Mouse (Mus musculus) ES-Bruce4 (cell line): ENCODE measurements at regions not wholly inside any gene's neighbourhood (a gene's known extent, or its start where the extent isn't known, plus 50 kb on each side); places are given as distances from the start of the nearest gene placed in this dataset.

Experiments used
- H3K27ac ChIP-seq: 2 replicates; pipeline ENCODE4 v1.5.1; 2012; ENCODE audit warnings: low read length, inconsistent platforms; ENCODE audit not compliant: insufficient read depth
- H3K27me3 ChIP-seq: 2 replicates; pipeline ENCODE4 v1.6.1; 2012; ENCODE audit warnings: mild to moderate bottlenecking, low read length, inconsistent platforms; ENCODE audit not compliant: control insufficient read depth, poor library complexity, insufficient read depth, severe bottlenecking
- H3K36me3 ChIP-seq: 2 replicates; pipeline ENCODE4 v1.6.1; 2012; ENCODE audit warnings: inconsistent platforms, mild to moderate bottlenecking, low read length, moderate library complexity; ENCODE audit not compliant: control insufficient read depth, poor library complexity, insufficient read depth, severe bottlenecking
- H3K4me1 ChIP-seq: one replicate; pipeline ENCODE4 v1.8.1; 2011; ENCODE audit warnings: low read length; ENCODE audit not compliant: control insufficient read depth, insufficient read depth
- H3K4me3 ChIP-seq: 2 replicates; pipeline ENCODE4 v1.5.1; 2011; ENCODE audit warnings: low read depth, mild to moderate bottlenecking, low read length
- H3K9ac ChIP-seq: 2 replicates; pipeline ENCODE4 v1.6.1; 2012; ENCODE audit warnings: low read depth, mild to moderate bottlenecking, inconsistent platforms; ENCODE audit not compliant: poor library complexity, severe bottlenecking
- H3K9me3 ChIP-seq: replicated peaks from 2 replicates; pipeline ENCODE4 v1.6.1; 2012; ENCODE audit warnings: mild to moderate bottlenecking, low read length, inconsistent platforms; ENCODE audit not compliant: control insufficient read depth, poor library complexity, insufficient read depth, severe bottlenecking
- CTCF ChIP-seq: IDR thresholded peaks from one replicate; pipeline ENCODE4 v1.8.1; 2011; ENCODE audit warnings: low read depth, low read length
- EP300 ChIP-seq: IDR thresholded peaks from 2 replicates; pipeline ENCODE4 v1.6.1; 2011; ENCODE audit warnings: low read depth, low read length; ENCODE audit not compliant: insufficient read depth
- POLR2A ChIP-seq: IDR thresholded peaks from one replicate; pipeline ENCODE4 v1.8.1; 2011; ENCODE audit warnings: low read length; ENCODE audit not compliant: insufficient read depth

DNA sequence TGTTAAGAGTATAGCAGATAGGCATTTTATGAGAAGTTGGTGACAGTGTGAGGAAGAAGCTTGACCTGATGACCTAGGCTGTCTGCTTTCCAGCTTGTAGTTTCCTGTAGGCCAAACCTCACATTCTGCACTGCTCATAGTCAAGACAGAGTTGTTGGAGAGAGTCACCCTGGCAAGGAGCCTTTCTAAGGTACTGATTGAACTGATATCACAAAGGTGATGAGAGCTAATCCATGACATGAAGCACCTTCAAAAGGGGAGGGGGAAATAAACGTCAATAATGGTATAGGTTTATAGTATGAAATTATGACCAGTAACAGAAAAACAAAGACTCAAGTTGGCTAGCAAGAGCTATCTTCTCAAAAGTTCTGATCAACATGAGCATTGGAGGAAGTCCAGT, 293.3 kb downstream of the Ets1 start:
- no peak overlapping the region for H3K9ac ChIP-seq
- TF ChIP-seq POLR2A (no peak), EP300 (no peak), CTCF (no peak)

DNA sequence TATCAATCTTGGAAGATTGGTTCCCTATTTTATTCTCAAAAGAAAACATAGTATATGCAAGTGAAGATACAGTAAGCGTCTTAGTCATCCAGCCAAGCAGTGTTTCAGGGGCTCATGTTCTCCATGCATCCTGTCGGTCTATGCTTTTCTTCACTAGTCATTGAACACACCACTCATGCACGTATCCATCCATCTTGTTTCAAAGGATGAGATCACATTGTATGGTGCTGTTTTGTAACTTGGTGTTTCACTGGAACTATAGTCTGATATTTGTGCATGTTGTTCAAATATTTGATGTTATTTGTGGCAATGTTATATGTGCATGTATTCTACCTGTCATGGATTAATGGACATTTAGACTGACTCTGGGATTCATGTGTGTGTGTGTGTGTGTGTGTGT, 293.8 kb downstream of the Ets1 start:
- Histone ChIP-seq H3K27me3 (no peaks in the 10 kb centered on the region), H3K9ac (no peak overlapping the region), H3K9me3 (no peaks in the 10 kb centered on the region), H3K27ac (no peak overlapping the region), H3K36me3 (no peaks in the 10 kb centered on the region), H3K4me1 (no peaks in the 10 kb centered on the region), H3K4me3 (no peak overlapping the region)
- no peak for TF ChIP-seq EP300
- TF ChIP-seq POLR2A, result no peak
- TF ChIP-seq CTCF, result no peak

More for the DNA sequence above, 293.3 kb downstream of the Ets1 start:
- Histone ChIP-seq H3K27ac (no peak overlapping the region), H3K4me1 (no peaks in the 10 kb centered on the region), H3K36me3 (no peaks in the 10 kb centered on the region), H3K4me3 (no peak overlapping the region), H3K9me3 (no peaks in the 10 kb centered on the region), H3K27me3 (no peaks in the 10 kb centered on the region)

DNA sequence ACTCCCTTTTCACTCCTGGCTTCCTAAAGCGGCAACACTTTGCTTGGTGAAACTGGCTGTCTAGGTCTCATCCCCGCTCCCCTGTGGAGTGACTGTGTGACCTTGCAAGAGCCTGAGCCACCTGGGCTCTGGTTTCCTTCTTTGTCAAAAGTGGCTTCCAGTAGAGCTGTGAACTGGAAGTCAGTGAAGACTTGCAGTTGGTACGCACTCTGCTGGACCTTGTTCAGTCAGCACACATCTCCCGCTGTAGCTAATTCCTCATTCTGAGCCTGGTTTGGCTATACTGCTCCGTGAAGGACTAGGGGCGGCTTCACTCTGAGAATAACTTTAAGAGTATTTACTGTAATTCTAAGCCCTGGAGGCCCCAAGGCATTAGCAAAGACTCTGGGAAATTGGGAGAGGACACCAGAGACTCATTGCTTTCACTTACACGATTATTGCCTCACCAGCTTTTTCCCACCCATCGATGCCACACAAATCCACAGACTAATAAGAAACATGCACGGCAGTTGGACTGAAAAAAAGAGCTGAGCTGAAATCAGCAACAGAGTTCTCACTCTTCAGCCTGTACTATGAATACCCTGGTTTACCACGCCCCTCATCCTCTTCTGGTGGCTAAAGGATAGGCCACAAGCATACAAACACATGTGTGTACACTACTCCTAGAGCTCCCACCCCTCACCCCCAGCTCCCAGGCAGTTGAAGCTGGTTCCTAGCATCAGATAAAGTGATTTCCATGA, 295.4 kb downstream of the Ets1 start:
- H3K4me1 ChIP-seq, result no peaks in the 10 kb centered on the region
- H3K4me3 ChIP-seq, result no peak overlapping the region
- H3K27ac ChIP-seq, result no peak overlapping the region
- H3K27me3 ChIP-seq, result no peaks in the 10 kb centered on the region
- no peaks in the 10 kb centered on the region for H3K9me3 ChIP-seq
- H3K36me3 ChIP-seq, result no peaks in the 10 kb centered on the region
- H3K9ac ChIP-seq, result no peak overlapping the region
- no peak for TF ChIP-seq POLR2A
- no peak for TF ChIP-seq CTCF
- TF ChIP-seq EP300, result no peak

DNA sequence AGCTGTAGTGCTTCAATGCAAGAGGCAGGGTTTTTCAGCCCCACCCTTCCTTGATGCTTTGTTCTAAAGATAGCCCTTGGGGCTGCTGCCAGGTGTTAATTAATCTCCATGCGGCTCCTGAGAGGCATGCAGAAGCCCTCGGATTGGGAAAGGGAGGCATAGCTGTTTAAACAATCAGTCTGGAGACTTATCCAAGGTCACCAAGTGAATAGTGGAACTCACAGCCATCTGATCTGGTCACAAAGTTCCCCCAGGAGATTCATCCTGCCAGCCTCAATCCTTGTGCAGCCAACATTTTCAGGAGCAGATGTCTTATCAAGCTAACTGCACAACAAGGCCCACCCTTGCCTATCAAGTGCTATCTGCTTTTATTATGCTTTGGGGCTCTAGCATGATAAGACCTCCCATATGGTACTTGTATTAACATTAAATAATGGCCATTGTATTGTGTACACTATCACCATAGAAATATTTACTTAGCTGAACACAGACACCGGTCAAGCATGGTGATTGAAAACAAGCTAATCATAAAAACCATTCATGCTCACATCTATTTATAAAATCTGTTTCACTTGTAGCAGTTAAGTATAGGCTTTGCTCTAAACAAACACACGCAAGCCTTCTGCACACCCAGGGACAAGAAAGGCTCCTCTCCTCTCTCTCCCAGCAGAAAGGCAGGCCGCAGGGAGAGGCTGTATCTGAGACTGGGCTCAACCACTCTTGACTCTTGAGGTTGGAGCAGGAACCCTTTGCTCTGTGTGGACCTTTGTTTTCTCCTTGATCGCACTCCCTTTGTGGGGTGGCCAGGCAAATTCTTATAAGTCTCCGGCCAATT, 297.4 kb downstream of the Ets1 start:
- Histone ChIP-seq H3K9me3 (no peaks in the 10 kb centered on the region), H3K4me1 (no peaks in the 10 kb centered on the region), H3K27ac (no peak overlapping the region), H3K36me3 (no peaks in the 10 kb centered on the region), H3K4me3 (no peak overlapping the region), H3K27me3 (no peaks in the 10 kb centered on the region), H3K9ac (no peak overlapping the region)
- TF ChIP-seq EP300 (no peak), POLR2A (no peak), CTCF (no peak)

DNA sequence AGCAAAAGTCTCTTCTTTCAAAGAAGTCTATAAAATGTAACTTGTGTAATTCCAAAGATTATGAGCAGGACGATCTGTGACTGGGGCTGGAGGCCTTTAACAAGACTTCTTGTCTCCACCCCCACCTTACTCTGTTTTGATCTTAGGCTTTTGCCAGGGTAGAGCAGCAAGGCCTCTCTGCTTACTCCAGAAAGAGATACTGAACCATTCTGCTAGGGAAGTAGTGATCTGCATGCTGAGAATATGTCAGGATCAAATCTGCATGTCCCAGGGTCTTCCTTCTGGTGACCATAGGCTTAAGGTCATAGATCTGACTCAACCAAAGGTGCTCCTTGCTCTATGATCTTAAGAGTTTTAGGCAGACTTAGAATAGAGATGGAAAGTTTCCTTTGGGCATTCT, 298.4 kb downstream of the Ets1 start:
- Histone ChIP-seq H3K4me3 (no peak overlapping the region), H3K27ac (no peak overlapping the region), H3K27me3 (no peaks in the 10 kb centered on the region), H3K36me3 (no peaks in the 10 kb centered on the region), H3K9ac (no peak overlapping the region), H3K9me3 (no peaks in the 10 kb centered on the region), H3K4me1 (no peaks in the 10 kb centered on the region)
- no peak for TF ChIP-seq POLR2A
- no peak for TF ChIP-seq EP300

DNA sequence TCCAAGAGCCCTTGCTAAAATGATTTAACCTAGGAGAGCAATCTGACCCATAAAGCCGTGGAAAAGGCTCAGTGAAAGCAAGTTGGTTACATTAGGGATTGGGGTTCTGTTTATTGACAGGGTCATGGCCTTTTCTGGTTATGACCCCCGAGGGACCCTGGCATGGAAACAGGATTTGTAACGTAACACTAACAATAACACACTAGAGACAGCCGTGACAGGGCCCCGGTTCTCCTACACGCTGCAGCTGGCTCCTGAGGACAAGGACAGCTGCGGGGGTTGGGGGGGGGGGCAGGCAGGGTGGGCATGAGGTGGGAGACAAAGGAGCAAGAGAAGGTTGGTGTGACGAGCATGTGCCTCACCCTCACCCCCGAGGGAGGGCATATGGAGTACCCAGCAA, 300.4 kb downstream of the Ets1 start:
- H3K27ac ChIP-seq, result no peak overlapping the region
- TF ChIP-seq CTCF (no peak), EP300 (no peak), POLR2A (no peak)
- H3K27me3 ChIP-seq, result no peaks in the 10 kb centered on the region
- no peaks in the 10 kb centered on the region for H3K36me3 ChIP-seq
- H3K9me3 ChIP-seq, result no peaks in the 10 kb centered on the region
- H3K9ac ChIP-seq, result no peak overlapping the region
- peaks cover 2% of the 10 kb centered on the region for H3K4me1 ChIP-seq
- H3K4me3 ChIP-seq, result no peak overlapping the region
